Mouse (Mus musculus): ENCODE measurements at regions not wholly inside any gene's neighbourhood (a gene's known extent, or its start where the extent isn't known, plus 50 kb on each side); places are given as distances from the start of the nearest gene placed in this dataset.

DNA sequence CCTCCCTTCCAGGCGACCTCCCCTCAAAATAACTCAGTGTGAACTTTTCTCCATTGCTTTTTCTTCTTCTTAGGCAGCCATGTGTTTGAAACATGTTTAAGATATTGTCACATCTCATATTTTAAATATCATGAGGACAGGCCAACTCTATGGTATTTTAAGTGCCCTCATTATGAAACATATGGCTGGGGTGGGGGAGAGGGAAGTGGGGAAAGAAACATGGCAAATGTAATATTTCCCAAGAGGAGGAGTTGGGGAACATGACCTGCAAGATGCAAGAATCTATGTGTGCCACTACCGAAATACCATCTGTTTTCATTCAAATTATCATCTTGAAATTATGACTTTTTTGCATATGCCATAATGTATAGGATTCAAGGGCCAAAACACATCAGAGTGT lies 1095.5 kb downstream of the Agbl1 start:
- Histone ChIP-seq H3K9ac (ENCODE audit: low read length) (no peak overlapping the region), H3K36me3 (ENCODE audit: control insufficient read depth, insufficient read depth, low read length) (no peaks in the 10 kb centered on the region), H3K4me2 (ENCODE audit: low read depth) (no peak overlapping the region), H3K27me3 (ENCODE audit: control insufficient read depth, insufficient read depth, low read length) (no peaks in the 10 kb centered on the region), H3K4me1 (ENCODE audit: control insufficient read depth, insufficient read depth, low read length) (no peaks in the 10 kb centered on the region), H3K9me3 (ENCODE audit: control insufficient read depth, low read length) (no peaks in the 10 kb centered on the region), H3K27ac (ENCODE audit: low read depth, low read length) (no peak overlapping the region), H3K4me3 (ENCODE audit: low read depth, low read length) (no peak overlapping the region)
- 66% methylated on average over 2 of the region's 2 CpGs for WGBS
- DNase-seq (ENCODE audit: low spot score) (no peak), ATAC-seq (ENCODE audit: insufficient read depth, low FRiP score, low TSS enrichment) (no peak)

DNA sequence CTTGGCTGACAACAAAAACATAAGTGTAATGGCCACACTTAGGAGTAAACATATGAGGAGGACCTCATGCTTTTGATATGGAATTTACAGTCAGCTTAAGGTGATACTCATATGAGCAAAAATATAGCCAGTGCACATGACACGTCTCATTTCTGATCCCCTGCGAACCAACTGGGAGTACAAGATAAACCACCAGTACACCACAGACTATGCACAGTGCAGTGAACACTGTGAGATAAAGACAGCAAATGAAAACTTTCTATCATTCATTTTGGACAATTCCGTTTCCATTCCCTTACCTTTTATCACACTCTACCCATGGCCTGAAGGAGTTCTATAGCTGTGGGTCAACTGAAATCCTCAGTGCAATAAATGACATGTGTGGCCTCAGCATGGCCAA lies 1097.1 kb downstream of the Agbl1 start:
- Histone ChIP-seq H3K4me2 (ENCODE audit: low read depth) (no peak overlapping the region), H3K27me3 (ENCODE audit: control insufficient read depth, insufficient read depth, low read length) (no peaks in the 10 kb centered on the region), H3K9ac (ENCODE audit: low read length) (no peak overlapping the region), H3K27ac (ENCODE audit: low read depth, low read length) (no peak overlapping the region), H3K4me3 (ENCODE audit: low read depth, low read length) (no peak overlapping the region), H3K9me3 (ENCODE audit: control insufficient read depth, low read length) (no peaks in the 10 kb centered on the region), H3K36me3 (ENCODE audit: control insufficient read depth, insufficient read depth, low read length) (no peaks in the 10 kb centered on the region), H3K4me1 (ENCODE audit: control insufficient read depth, insufficient read depth, low read length) (no peaks in the 10 kb centered on the region)
- 90% methylated on average over 3 of the region's 3 CpGs for WGBS
- DNase-seq (ENCODE audit: low spot score) = no peak
- no peak for ATAC-seq (ENCODE audit: insufficient read depth, low FRiP score, low TSS enrichment)

DNA sequence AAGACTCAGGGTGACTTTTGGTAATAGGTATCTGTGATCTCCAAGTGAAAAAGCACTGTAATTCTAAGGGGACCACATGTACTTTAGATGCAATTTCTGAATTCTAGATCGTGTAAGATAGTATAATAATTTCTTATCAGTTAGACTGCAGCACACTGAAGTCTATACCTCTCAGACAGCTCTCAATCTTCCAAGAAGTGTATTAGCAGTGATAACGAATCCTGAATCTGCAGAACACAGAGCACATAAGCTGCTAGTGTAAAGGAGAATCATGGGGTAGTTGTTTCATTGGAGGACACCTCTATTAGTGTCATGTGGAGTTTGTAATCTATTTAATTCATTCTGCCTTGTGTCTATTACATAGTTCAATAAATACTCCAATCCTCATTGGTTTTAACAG lies 1097.8 kb downstream of the Agbl1 start:
- Histone ChIP-seq H3K27me3 (ENCODE audit: control insufficient read depth, insufficient read depth, low read length) (no peaks in the 10 kb centered on the region), H3K4me1 (ENCODE audit: control insufficient read depth, insufficient read depth, low read length) (no peaks in the 10 kb centered on the region), H3K4me3 (ENCODE audit: low read depth, low read length) (no peak overlapping the region), H3K9ac (ENCODE audit: low read length) (no peak overlapping the region), H3K36me3 (ENCODE audit: control insufficient read depth, insufficient read depth, low read length) (no peaks in the 10 kb centered on the region), H3K9me3 (ENCODE audit: control insufficient read depth, low read length) (no peaks in the 10 kb centered on the region), H3K4me2 (ENCODE audit: low read depth) (no peak overlapping the region), H3K27ac (ENCODE audit: low read depth, low read length) (no peak overlapping the region)
- no peak for ATAC-seq (ENCODE audit: insufficient read depth, low FRiP score, low TSS enrichment)
- 72% methylated on average over 2 of the region's 2 CpGs for WGBS
- DNase-seq (ENCODE audit: low spot score) = no peak

DNA sequence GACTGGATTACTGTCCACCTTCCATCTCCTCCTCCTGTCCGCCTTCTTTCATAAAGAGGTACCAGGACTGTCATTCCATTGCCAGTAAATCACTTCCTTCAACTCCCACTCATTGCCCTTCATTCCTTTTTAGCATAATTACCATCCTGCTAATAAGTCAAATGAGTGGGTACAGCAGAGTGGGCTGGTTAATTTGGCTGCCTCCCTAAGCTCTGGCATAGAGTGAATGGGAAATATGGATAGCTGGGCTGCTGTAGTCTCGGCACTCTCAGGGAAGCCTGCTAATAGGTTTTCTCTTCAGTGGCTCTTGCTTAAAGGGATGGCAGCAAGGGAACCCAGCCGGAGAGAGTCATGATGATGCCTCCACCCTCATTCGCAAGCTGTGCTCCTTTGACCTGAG lies 1108.9 kb downstream of the Agbl1 start:
- 87% methylated on average over 4 of the region's 4 CpGs for WGBS
- H3K9me3 ChIP-seq (ENCODE audit: control insufficient read depth, low read length) = no peaks in the 10 kb centered on the region
- no peak overlapping the region for H3K4me2 ChIP-seq (ENCODE audit: low read depth)
- H3K4me3 ChIP-seq (ENCODE audit: low read depth, low read length) = no peak overlapping the region
- H3K27me3 ChIP-seq (ENCODE audit: control insufficient read depth, insufficient read depth, low read length) = no peaks in the 10 kb centered on the region
- no peak overlapping the region for H3K9ac ChIP-seq (ENCODE audit: low read length)
- no peak for ATAC-seq (ENCODE audit: insufficient read depth, low FRiP score, low TSS enrichment)
- no peaks in the 10 kb centered on the region for H3K4me1 ChIP-seq (ENCODE audit: control insufficient read depth, insufficient read depth, low read length)
- no peak for DNase-seq (ENCODE audit: low spot score)
- H3K36me3 ChIP-seq (ENCODE audit: control insufficient read depth, insufficient read depth, low read length) = no peaks in the 10 kb centered on the region
- H3K27ac ChIP-seq (ENCODE audit: low read depth, low read length) = no peak overlapping the region
